Mouse (Mus musculus) retina, postnatal 7 days (tissue): Measurements from ENCODE around the gene Ldb2.

Source experiments
- DNase-seq: peaks from one replicate; pipeline ENCODE4 v3.0.0-alpha.2; 2012; ENCODE audit warnings: low read depth, low spot score

Ldb2 gene

GRCm38 (mm10) chr5:44719872-44720271, 79.6 kb downstream of the Ldb2 start:
- DNase-seq: no peak

GRCm38 (mm10) chr5:44714508-44714907, 85.0 kb downstream of the Ldb2 start:
- DNase-seq: no peak

DNA sequence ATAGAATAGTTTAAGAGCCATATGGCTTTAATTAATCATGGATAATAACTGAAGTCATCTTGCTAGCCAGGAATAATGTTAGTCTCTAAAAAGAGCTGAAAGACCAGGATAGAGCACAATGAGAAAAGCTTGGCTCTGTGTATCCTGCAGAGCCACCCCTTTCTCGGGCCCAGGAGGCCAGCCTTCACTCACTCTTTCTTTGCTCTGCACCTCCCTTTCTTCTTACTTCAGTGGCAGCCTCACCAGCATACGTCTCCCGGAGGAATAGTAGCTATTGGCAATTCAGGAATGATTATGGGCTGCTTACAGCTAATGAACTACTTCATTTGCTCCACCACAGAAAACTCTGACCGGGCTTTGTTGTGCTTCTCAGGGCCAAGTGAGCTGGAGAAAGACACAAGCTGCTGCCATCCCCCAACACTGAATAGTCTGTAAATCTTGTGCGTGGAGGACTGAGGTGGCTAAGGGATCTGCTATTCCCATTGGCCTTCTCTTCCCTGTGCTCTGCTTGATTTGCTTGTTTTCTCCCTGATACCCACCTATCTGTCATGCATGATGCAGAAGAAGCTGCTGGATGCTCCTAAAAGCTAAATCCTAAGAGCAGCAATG, 86.2 kb downstream of the Ldb2 start:
- DNase-seq: no peak

- no peak for DNase-seq
These were observed 88.3 kb downstream of the Ldb2 start for GRCm38 (mm10) chr5:44711211-44711610.

GRCm38 (mm10) chr5:44710132-44710871, 89.2 kb downstream of the Ldb2 start:
- DNase-seq: no peak

DNA sequence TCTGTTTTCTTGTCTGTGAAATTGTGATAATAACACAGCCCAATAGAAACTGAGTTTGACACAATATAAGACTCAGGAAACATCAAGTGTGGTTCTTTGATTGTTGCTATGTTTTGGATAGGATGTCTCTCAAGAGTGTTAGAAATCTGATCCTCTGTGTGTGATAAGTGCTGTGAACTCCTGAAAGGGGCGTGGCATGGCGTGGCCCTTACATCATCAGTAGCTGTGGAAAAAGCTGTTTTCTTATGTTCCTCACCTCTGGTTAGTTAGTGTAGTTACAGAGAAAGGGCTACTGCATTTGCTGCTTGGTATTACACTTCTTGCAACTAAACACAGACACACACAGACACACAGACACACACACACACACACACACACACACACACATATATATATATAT, 90.2 kb downstream of the Ldb2 start:
- DNase-seq: no peak

GRCm38 (mm10) chr5:44707946-44708345, 91.5 kb downstream of the Ldb2 start:
- DNase-seq: no peak

DNA sequence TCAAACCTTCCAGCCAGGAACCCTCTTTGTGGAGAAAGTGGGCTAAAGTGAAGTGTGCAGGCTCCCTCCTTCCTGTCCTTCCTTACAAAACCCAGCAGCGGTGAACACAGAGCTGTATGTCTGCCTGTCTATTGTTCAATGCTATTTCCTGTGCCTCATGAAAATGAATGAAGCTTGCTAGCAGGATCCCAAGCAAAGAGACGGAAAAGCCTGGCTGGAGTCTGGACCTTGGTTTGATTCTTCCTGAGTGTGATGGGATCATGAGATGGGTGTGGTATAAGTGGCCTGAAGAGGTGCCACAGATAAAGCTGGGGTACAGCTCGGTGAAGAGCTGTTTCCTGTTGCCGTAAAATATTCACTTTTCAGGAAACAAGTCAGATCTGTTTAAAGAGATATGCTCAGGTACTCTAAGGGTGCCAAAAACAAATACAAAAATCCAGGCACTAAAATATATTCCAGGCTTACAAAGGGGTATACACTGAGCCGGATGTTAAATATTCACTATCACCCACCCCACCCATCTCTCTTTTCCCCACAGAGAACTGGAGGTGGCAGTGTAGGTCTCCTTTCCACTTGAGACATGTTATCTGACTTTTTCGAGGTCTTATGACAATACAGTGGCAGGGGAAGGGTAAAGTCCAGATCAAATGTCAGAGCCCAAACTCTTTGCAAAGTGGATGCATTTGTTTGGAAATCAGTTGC, 92.3 kb downstream of the Ldb2 start:
- DNase-seq: no peak

- no peak for DNase-seq
These were observed 101.5 kb downstream of the Ldb2 start for GRCm38 (mm10) chr5:44697993-44698392.

- DNase-seq: no peak
These were observed 102.9 kb downstream of the Ldb2 start for GRCm38 (mm10) chr5:44696548-44696947.

GRCm38 (mm10) chr5:44693674-44694073, 105.8 kb downstream of the Ldb2 start:
- DNase-seq: no peak

- no peak for DNase-seq
These were observed 113.1 kb downstream of the Ldb2 start for GRCm38 (mm10) chr5:44686344-44686743.

- DNase-seq: no peak
These were observed 118.3 kb downstream of the Ldb2 start for GRCm38 (mm10) chr5:44681054-44681638.

GRCm38 (mm10) chr5:44677814-44678213, 121.7 kb downstream of the Ldb2 start:
- no peak for DNase-seq

GRCm38 (mm10) chr5:44676145-44676754, 123.2 kb downstream of the Ldb2 start:
- no peak for DNase-seq

DNA sequence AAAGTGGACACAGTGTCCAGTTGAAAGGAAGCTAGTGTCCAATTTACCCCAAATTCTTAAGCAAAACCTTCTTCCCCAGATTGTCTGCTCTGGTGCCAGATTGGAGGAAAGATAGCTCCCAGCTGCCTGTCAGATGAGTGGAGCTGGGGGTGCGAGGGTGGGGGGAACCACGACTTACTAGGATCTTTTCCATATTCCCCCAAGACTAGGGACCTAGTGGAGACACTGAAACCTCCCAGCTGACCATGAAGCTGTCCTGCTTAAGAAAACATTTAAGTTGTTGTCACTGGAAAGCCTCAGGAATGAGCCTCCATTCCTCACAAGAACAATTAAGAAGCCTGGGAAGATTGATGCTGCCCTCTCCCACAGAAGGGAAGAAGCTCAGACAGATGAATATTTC, 129.1 kb downstream of the Ldb2 start:
- no peak for DNase-seq

DNA sequence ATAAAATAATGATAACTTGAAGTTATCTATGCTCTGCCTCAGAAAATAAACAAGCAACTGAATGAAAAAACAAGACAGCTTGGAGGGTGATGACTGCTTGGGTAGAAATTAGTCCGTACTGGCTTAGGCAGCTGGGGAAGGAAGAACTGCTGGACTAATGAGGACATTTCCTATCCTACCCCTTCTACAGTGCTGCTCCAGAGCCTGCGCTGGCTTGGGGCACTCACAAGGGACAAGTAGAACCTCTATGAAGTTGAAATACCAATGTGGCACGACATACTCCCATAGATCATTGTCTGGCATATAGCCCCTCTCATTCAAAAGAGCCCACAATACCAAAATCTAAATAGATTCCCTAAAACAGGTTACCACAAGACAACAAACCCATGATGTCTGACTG, 131.6 kb downstream of the Ldb2 start:
- no peak for DNase-seq

DNA sequence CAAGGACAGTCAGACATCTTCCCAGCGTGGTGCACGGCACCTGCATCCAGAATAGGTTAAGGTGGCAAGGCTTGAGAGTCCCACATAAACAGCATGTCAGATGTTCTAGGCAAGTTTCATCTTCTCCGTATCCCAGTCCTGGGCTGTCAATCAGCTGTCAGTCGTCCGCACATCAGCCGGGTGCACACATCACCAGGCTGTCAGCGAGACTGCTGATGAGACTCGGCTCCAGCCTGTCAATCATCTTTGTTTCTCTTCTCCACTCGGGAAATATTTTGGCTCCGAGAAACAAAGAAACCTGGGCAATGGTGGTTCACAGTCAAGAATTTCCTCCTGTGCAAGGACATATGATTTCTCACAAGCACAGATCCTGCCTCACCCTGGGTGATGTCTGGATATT, 132.1 kb downstream of the Ldb2 start:
- DNase-seq: no peak

DNA sequence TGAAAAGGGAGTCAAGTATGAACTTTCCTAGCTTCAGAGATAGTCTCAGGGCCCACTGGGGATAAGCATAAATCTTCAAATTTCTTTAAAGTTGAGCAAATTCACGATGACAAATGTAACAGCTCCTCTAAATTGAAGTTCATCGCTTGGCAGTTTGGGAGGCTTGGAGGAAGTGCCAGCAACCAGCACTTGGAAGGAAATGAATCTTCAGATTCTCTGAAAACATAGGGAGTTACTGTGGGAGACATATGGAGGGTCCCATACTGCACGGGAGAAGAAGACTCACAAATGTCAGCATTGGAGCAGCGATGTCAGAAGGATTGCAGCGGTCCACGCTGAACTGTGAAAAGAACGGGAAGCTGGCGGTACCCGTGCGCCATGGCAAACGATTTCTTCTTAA, 139.8 kb downstream of the Ldb2 start:
- no peak for DNase-seq

DNA sequence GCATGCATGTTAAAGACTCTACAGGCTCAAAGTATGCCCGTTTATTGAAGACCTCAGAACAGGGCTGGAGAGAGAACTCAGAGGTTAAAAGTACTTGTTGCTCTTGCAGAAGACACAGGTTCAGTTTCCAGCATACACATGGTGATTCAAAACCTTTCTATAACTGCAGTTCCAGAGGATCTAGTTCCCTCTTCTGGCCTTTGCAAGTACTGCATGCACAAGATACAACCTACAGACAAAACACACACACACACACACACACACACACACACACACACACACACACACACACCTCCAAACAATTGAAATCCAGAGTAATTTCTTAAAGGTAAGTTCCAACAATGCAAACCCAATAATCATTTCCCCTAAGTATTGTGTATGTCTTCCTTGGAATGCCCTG, 142.8 kb downstream of the Ldb2 start:
- no peak for DNase-seq

GRCm38 (mm10) chr5:44654403-44654802, 145.1 kb downstream of the Ldb2 start:
- DNase-seq: no peak

DNA sequence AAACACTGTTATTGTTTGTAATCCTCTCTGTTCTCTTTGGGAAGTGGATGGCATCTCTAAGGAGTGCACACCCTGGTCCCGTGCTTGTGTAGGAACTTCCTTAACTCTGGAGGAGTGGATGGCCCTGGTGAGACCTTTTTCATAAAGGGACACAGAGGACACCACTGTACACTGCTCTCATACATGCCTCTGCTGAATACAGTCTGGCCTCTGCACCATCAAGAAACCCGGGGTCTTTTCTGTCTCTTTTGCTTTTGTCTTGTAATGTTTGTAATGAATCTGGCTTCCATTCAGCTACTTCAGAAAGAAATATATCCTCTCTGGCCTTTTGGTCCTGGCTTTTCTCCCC, 152.7 kb downstream of the Ldb2 start:
- DNase-seq: no peak
